ENCODE assay signal across 8 mouse cellular contexts in genomic region chr16:45093137-45093731, GRCm38 (mm10). TPM values are rescaled to one million over a fixed set of nuclear protein-coding genes. Genes with fewer than 3 reads are reported as not detected.
DNase-seq lines count a peak whose midpoint lies in the region; ATAC-seq lines count a peak whose summit lies in the region.

Ccdc80 (plus strand) TSS chr16:45093402.

- peak; percentile 10 for DNase-seq in thymus, postnatal 4 days
- no peak for DNase-seq in thymus, adult 18-20 months
- DNase-seq in heart, embryonic 10.5 days (ENCODE audit: low spot score): peak; percentile 78
- peak; percentile 68 for DNase-seq in limb, embryonic 11.5 days (ENCODE audit: low spot score)
- no peak for DNase-seq in left cerebral cortex, adult 9 months (ENCODE audit: low spot score in 2 of 2)
- DNase-seq in left cerebral cortex, postnatal 25 days (ENCODE audit: low spot score in 2 of 2): no peak

- no peaks in the 10 kb centered on the region for H3K27me3 ChIP-seq in embryonic facial prominence, embryonic 12.5 days
- no peaks in the 10 kb centered on the region for H3K27me3 ChIP-seq in heart, embryonic 10.5 days (ENCODE audit: insufficient read depth, poor library complexity, severe bottlenecking)
- no peaks in the 10 kb centered on the region for H3K27me3 ChIP-seq in limb, embryonic 11.5 days (ENCODE audit: control insufficient read depth, insufficient read depth, low read length)
- no peaks in the 10 kb centered on the region for H3K27me3 ChIP-seq in neural tube, embryonic 13.5 days

- H3K4me1 ChIP-seq in embryonic facial prominence, embryonic 12.5 days: peaks cover 14% of the 10 kb centered on the region; the same call in 1 of the 2 replicates
- H3K4me1 ChIP-seq in heart, embryonic 10.5 days: peaks cover 45% of the 10 kb centered on the region
- H3K4me1 ChIP-seq in limb, embryonic 11.5 days (ENCODE audit: control insufficient read depth, insufficient read depth, low read length): 0 out of 2 replicates have a peak, but pooled peaks cover 6% of the 10 kb centered on the region
- peaks cover 28% of the 10 kb centered on the region for H3K4me1 ChIP-seq in neural tube, embryonic 13.5 days (replicated peaks)

- no peaks in the 10 kb centered on the region for H3K9me3 ChIP-seq in embryonic facial prominence, embryonic 12.5 days
- H3K9me3 ChIP-seq in heart, embryonic 10.5 days: no peaks in the 10 kb centered on the region
- H3K9me3 ChIP-seq in limb, embryonic 11.5 days (ENCODE audit: control insufficient read depth, low read length): no peaks in the 10 kb centered on the region
- H3K9me3 ChIP-seq in neural tube, embryonic 13.5 days: no peaks in the 10 kb centered on the region

- peak within 1 kb of the TSS; percentile 79 for H3K27ac ChIP-seq in embryonic facial prominence, embryonic 12.5 days
- H3K27ac ChIP-seq in heart, embryonic 10.5 days: peak within 1 kb of the TSS; percentile 91
- H3K27ac ChIP-seq in limb, embryonic 11.5 days (replicated peaks; ENCODE audit: low read depth, low read length): peak within 1 kb of the TSS; percentile 72
- H3K27ac ChIP-seq in neural tube, embryonic 13.5 days (replicated peaks): peak within 1 kb of the TSS; percentile 61

- WGBS in embryonic facial prominence, embryonic 12.5 days: 14% methylated on average over 6 of the region's 6 CpGs
- 12% methylated on average over 6 of the region's 6 CpGs for WGBS in heart, embryonic 10.5 days
- WGBS in limb, embryonic 11.5 days: 17% methylated on average over 6 of the region's 6 CpGs
- WGBS in neural tube, embryonic 13.5 days: 39% methylated on average over 6 of the region's 6 CpGs

- H3K9ac ChIP-seq in embryonic facial prominence, embryonic 12.5 days: peak within 1 kb of the TSS; percentile 52
- H3K9ac ChIP-seq in limb, embryonic 11.5 days (ENCODE audit: low read length): peak within 1 kb of the TSS; percentile 86
- H3K9ac ChIP-seq in neural tube, embryonic 13.5 days: peak within 1 kb of the TSS; percentile 70

- no peaks in the 10 kb centered on the region for H3K36me3 ChIP-seq in embryonic facial prominence, embryonic 12.5 days
- peaks cover 10% of the 10 kb centered on the region for H3K36me3 ChIP-seq in heart, embryonic 10.5 days
- no peaks in the 10 kb centered on the region for H3K36me3 ChIP-seq in limb, embryonic 11.5 days (ENCODE audit: control insufficient read depth, insufficient read depth, low read length)
- no peaks in the 10 kb centered on the region for H3K36me3 ChIP-seq in neural tube, embryonic 13.5 days

- H3K4me3 ChIP-seq in embryonic facial prominence, embryonic 12.5 days: peak within 1 kb of the TSS; percentile 45
- H3K4me3 ChIP-seq in heart, embryonic 10.5 days: peak within 1 kb of the TSS; percentile 61
- H3K4me3 ChIP-seq in limb, embryonic 11.5 days (ENCODE audit: low read depth, low read length): peak within 1 kb of the TSS; percentile 47
- peak within 1 kb of the TSS; percentile 39 for H3K4me3 ChIP-seq in neural tube, embryonic 13.5 days

- ATAC-seq in embryonic facial prominence, embryonic 12.5 days (ENCODE audit: insufficient number of reproducible peaks, insufficient read depth, low FRiP score, low TSS enrichment): peak; percentile 86
- peak; percentile 73 for ATAC-seq in limb, embryonic 11.5 days (ENCODE audit: insufficient number of reproducible peaks, low FRiP score, low TSS enrichment, low read depth)
- no peak for ATAC-seq in neural tube, embryonic 13.5 days (ENCODE audit: low read depth)

- intact Hi-C loops in left cerebral cortex, postnatal 25 days (cut with DNase I): loop anchor here (5.0 to 10.0 kb wide), 3 partner anchors 131 to 368 kb away; partner anchors contain the start of genes Gtpbp8 and Nepro

- H3K4me2 ChIP-seq in embryonic facial prominence, embryonic 12.5 days (replicated peaks): peak within 1 kb of the TSS; percentile 50
- H3K4me2 ChIP-seq in limb, embryonic 11.5 days (ENCODE audit: low read depth, severe bottlenecking): peak within 1 kb of the TSS; percentile 83
- peak within 1 kb of the TSS; percentile 60 for H3K4me2 ChIP-seq in neural tube, embryonic 13.5 days

RNA-seq across cellular contexts. Expression of gene Ccdc80, which starts in this region (rescaled TPM):
- 38.7 and 49.6 TPM in 2 replicates for polyA plus RNA-seq in embryonic facial prominence, embryonic 12.5 days (2016; fragmentation: Nextera tagmentation; extraction: Ambion mirVana)
- polyA plus RNA-seq in heart, embryonic 10.5 days (2016; fragmentation: Nextera tagmentation; extraction: Ambion mirVana): 66.7 and 78.8 TPM in 2 replicates
- 33.7 and 36.5 TPM in 2 replicates for polyA plus RNA-seq in limb, embryonic 11.5 days (2014; fragmentation: Nextera tagmentation; extraction: Ambion mirVana)
- 22.8 and 23.4 TPM in 2 replicates for polyA plus RNA-seq in neural tube, embryonic 13.5 days (2015; fragmentation: Nextera tagmentation; extraction: Ambion mirVana)
- total RNA-seq in left cerebral cortex, postnatal 25 days (2021): 1 to 10 TPM; 6.4 to 6.6 TPM

Comparison
In these comparisons a context has a peak if more than half of its experiments do, and no peak if none do; other contexts are left out.
1. DNase-seq: peak in thymus, postnatal 4 days (single experiment), heart, embryonic 10.5 days (single experiment) and limb, embryonic 11.5 days (single experiment); none in thymus, adult 18-20 months (0 of 2), left cerebral cortex, adult 9 months (0 of 2) and left cerebral cortex, postnatal 25 days (0 of 2).
2. Peak in every context shown above with its lines, with median percentiles within 50 percentile points of each other: H3K27ac ChIP-seq, H3K4me2 ChIP-seq, H3K4me3 ChIP-seq and H3K9ac ChIP-seq.